Mouse (Mus musculus): Measurements from ENCODE around the gene Slc15a3.

The Slc15a3 gene

GRCm38 (mm10) chr19:10839010-10839892 is at the start of gene Slc15a3:
Gene Slc15a3 (plus strand): TSS chr19:10839727.
- in situ Hi-C loops (cut with MboI; ENCODE audit: low sequenced_read_pairs) = no loop called here

GRCm38 (mm10) chr19:10790323-10790722 is 49.2 kb upstream of the Slc15a3 start:
- in situ Hi-C loops (cut with MboI; ENCODE audit: low sequenced_read_pairs) = no loop called here

GRCm38 (mm10) chr19:10793044-10793443 is 46.5 kb upstream of the Slc15a3 start:
- in situ Hi-C loops (cut with MboI; ENCODE audit: low sequenced_read_pairs) = no loop called here

GRCm38 (mm10) chr19:10794916-10795315 is 44.6 kb upstream of the Slc15a3 start:
- in situ Hi-C loops (cut with MboI; ENCODE audit: low sequenced_read_pairs) = no loop called here

- in situ Hi-C loops (cut with MboI; ENCODE audit: low sequenced_read_pairs) = no loop called here
Measured at GRCm38 (mm10) chr19:10798576-10798975, 41.0 kb upstream of the Slc15a3 start.

- in situ Hi-C loops (cut with MboI; ENCODE audit: low sequenced_read_pairs) = no loop called here
Measured at GRCm38 (mm10) chr19:10799155-10799554, 40.4 kb upstream of the Slc15a3 start.

- in situ Hi-C loops (cut with MboI; ENCODE audit: low sequenced_read_pairs) = no loop called here
Measured at GRCm38 (mm10) chr19:10801070-10801469, 38.5 kb upstream of the Slc15a3 start.

GRCm38 (mm10) chr19:10801906-10802305 is 37.6 kb upstream of the Slc15a3 start:
- in situ Hi-C loops (cut with MboI; ENCODE audit: low sequenced_read_pairs) = no loop called here

GRCm38 (mm10) chr19:10803751-10804150 is 35.8 kb upstream of the Slc15a3 start:
- in situ Hi-C loops (cut with MboI; ENCODE audit: low sequenced_read_pairs) = no loop called here

GRCm38 (mm10) chr19:10804850-10805660 is 34.5 kb upstream of the Slc15a3 start:
- in situ Hi-C loops (cut with MboI; ENCODE audit: low sequenced_read_pairs) = no loop called here

- in situ Hi-C loops (cut with MboI; ENCODE audit: low sequenced_read_pairs) = no loop called here
Measured at GRCm38 (mm10) chr19:10805661-10806285, 33.8 kb upstream of the Slc15a3 start.

GRCm38 (mm10) chr19:10808524-10809233 is 30.8 kb upstream of the Slc15a3 start:
- in situ Hi-C loops (cut with MboI; ENCODE audit: low sequenced_read_pairs) = no loop called here

- in situ Hi-C loops (cut with MboI; ENCODE audit: low sequenced_read_pairs) = no loop called here
Measured at GRCm38 (mm10) chr19:10809428-10810175, 29.9 kb upstream of the Slc15a3 start.

GRCm38 (mm10) chr19:10810176-10810492 is 29.4 kb upstream of the Slc15a3 start:
- in situ Hi-C loops (cut with MboI; ENCODE audit: low sequenced_read_pairs) = no loop called here

GRCm38 (mm10) chr19:10811471-10811870 is 28.1 kb upstream of the Slc15a3 start:
- in situ Hi-C loops (cut with MboI; ENCODE audit: low sequenced_read_pairs) = no loop called here

GRCm38 (mm10) chr19:10813039-10813438 is 26.5 kb upstream of the Slc15a3 start:
- in situ Hi-C loops (cut with MboI; ENCODE audit: low sequenced_read_pairs) = no loop called here

- in situ Hi-C loops (cut with MboI; ENCODE audit: low sequenced_read_pairs) = no loop called here
Measured at GRCm38 (mm10) chr19:10813905-10814304, 25.6 kb upstream of the Slc15a3 start.

- in situ Hi-C loops (cut with MboI; ENCODE audit: low sequenced_read_pairs) = no loop called here
Measured at GRCm38 (mm10) chr19:10815871-10816270, 23.7 kb upstream of the Slc15a3 start.

- in situ Hi-C loops (cut with MboI; ENCODE audit: low sequenced_read_pairs) = no loop called here
Measured at GRCm38 (mm10) chr19:10816462-10816861, 23.1 kb upstream of the Slc15a3 start.
